Mouse (Mus musculus) liver, embryonic 16.5 days (tissue): ENCODE results near the gene Acbd5. TPM values are rescaled to one million over a fixed set of nuclear protein-coding genes. Genes with fewer than 3 reads are reported as not detected.

ENCODE experiments used
- ATAC-seq: fragments of 200-750 bp; cut with Nextera tagmentation; 2 replicates; pipeline ENCODE4 v1.8.0; 2017; ENCODE audit warnings: low read depth, mild to moderate bottlenecking, moderate number of reproducible peaks, moderate library complexity
- H3K27ac ChIP-seq: fragments of 300-500 bp; sonication (generic); 2 replicates; pipeline ENCODE4 v1.5.1; 2014; ENCODE audit warnings: mild to moderate bottlenecking, low read length
- H3K27me3 ChIP-seq: fragments of 300-500 bp; sonication (generic); 2 replicates; pipeline ENCODE4 v1.6.1; 2014; ENCODE audit warnings: low read depth, low read length, mixed read lengths; ENCODE audit not compliant: control insufficient read depth, insufficient read depth
- H3K36me3 ChIP-seq: fragments of 300-500 bp; sonication (generic); 2 replicates; pipeline ENCODE4 v1.6.1; 2014; ENCODE audit warnings: mild to moderate bottlenecking; ENCODE audit not compliant: control insufficient read depth, insufficient read depth
- H3K4me1 ChIP-seq: fragments of 300-500 bp; sonication (generic); 2 replicates; pipeline ENCODE4 v1.6.1; 2014; ENCODE audit warnings: low read depth, low read length, mixed read lengths; ENCODE audit not compliant: control insufficient read depth
- H3K4me2 ChIP-seq: fragments of 300-500 bp; sonication (generic); 2 replicates; pipeline ENCODE4 v1.6.1; 2014; ENCODE audit warnings: low read depth, low read length, mixed read lengths
- H3K4me3 ChIP-seq: fragments of 300-500 bp; sonication (generic); 2 replicates; pipeline ENCODE4 v1.5.1; 2014; ENCODE audit warnings: low read depth, mild to moderate bottlenecking, low read length
- H3K9ac ChIP-seq: fragments of 300-500 bp; sonication (generic); 2 replicates; pipeline ENCODE4 v1.6.1; 2014; ENCODE audit warnings: low read depth, low read length
- H3K9me3 ChIP-seq: fragments of 300-500 bp; sonication (generic); replicated peaks from 2 replicates; pipeline ENCODE4 v1.6.1; 2016; ENCODE audit warnings: low read length; ENCODE audit not compliant: control insufficient read depth
- WGBS: fragments of 180-500 bp; shearing (Covaris S2); extraction: QIAGEN DNeasy Blood & Tissue Kit; methylation state at CpG from one replicate; pipeline ENCODE4 v1.1.7; 2014; ENCODE audit not compliant: insufficient replicate concordance; 5-methylcytosine and 5-hydroxymethylcytosine counted together
- polyA plus RNA-seq: library from polyadenylated mRNA; unstranded; fragments of >200 nt; fragmentation: Nextera tagmentation; extraction: Ambion mirVana; gene quantifications from 2 replicates; pipeline ENCODE4 v1.2.1, GENCODE M21; 2015

Gene Acbd5
- polyA plus RNA-seq, 1 experiment from 2014 or later: 18.5 TPM

GRCm38 (mm10) chr2:23048006-23048405 lies 20.0 kb upstream of the Acbd5 start:
- no peak overlapping the region for H3K4me2 ChIP-seq
- no peaks in the 10 kb centered on the region for H3K4me1 ChIP-seq
- no peaks in the 10 kb centered on the region for H3K36me3 ChIP-seq
- H3K9me3 ChIP-seq: no peaks in the 10 kb centered on the region
- no peak overlapping the region for H3K4me3 ChIP-seq
- H3K27me3 ChIP-seq: no peaks in the 10 kb centered on the region
- no peak overlapping the region for H3K27ac ChIP-seq
- H3K9ac ChIP-seq: no peak overlapping the region
- no peak for ATAC-seq

GRCm38 (mm10) chr2:23051890-23052289 lies 16.1 kb upstream of the Acbd5 start:
- no peaks in the 10 kb centered on the region for H3K27me3 ChIP-seq
- no peaks in the 10 kb centered on the region for H3K36me3 ChIP-seq
- no peaks in the 10 kb centered on the region for H3K4me1 ChIP-seq
- no peak overlapping the region for H3K4me3 ChIP-seq
- no peak overlapping the region for H3K9ac ChIP-seq
- H3K4me2 ChIP-seq: no peak overlapping the region
- 65% methylated on average over 2 of the region's 2 CpGs for WGBS
- no peak overlapping the region for H3K27ac ChIP-seq
- H3K9me3 ChIP-seq: no peaks in the 10 kb centered on the region
- no peak for ATAC-seq

GRCm38 (mm10) chr2:23052523-23052922 lies 15.4 kb upstream of the Acbd5 start:
- WGBS: 24% methylated on average over 6 of the region's 6 CpGs
- H3K9me3 ChIP-seq: no peaks in the 10 kb centered on the region
- ATAC-seq: peak; percentile 37; the same call in 1 of the 2 replicates
- H3K27ac ChIP-seq: no peak overlapping the region
- H3K4me1 ChIP-seq: no peaks in the 10 kb centered on the region
- no peak overlapping the region for H3K9ac ChIP-seq
- H3K4me3 ChIP-seq: no peak overlapping the region
- H3K27me3 ChIP-seq: no peaks in the 10 kb centered on the region
- H3K4me2 ChIP-seq: no peak overlapping the region
- no peaks in the 10 kb centered on the region for H3K36me3 ChIP-seq

DNA sequence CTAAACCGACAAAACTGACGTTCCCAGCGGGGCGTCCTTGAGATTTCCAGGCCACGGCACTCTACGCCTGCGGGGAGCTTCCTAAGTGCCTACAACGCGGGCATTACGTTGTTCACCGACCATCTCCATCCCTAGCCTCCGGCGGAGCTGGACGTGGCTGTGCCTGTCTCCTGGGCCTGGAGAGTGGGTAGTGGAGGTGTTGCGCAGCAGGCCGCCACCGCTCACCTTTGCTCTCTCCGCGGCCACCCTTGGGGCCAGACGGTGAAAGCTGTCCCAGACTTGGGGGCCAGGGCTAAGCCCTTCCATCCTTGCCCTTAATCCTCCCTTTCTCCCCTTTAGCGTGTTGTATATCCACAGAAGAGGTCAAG lies 387 bp downstream of the Acbd5 start:
- under 1% methylated on average over 21 of the region's 21 CpGs for WGBS
- H3K27ac ChIP-seq: peak overlapping the region; percentile 92
- peak overlapping the region; percentile 88 for H3K4me3 ChIP-seq
- H3K9ac ChIP-seq: peak overlapping the region; percentile 72
- H3K4me2 ChIP-seq: peak overlapping the region; percentile 79
- no peaks in the 10 kb centered on the region for H3K27me3 ChIP-seq
- no peaks in the 10 kb centered on the region; the same call in none of the 2 replicates for H3K4me1 ChIP-seq
- H3K9me3 ChIP-seq: no peaks in the 10 kb centered on the region
- peak; percentile 52 for ATAC-seq
- H3K36me3 ChIP-seq: no peaks in the 10 kb centered on the region

DNA sequence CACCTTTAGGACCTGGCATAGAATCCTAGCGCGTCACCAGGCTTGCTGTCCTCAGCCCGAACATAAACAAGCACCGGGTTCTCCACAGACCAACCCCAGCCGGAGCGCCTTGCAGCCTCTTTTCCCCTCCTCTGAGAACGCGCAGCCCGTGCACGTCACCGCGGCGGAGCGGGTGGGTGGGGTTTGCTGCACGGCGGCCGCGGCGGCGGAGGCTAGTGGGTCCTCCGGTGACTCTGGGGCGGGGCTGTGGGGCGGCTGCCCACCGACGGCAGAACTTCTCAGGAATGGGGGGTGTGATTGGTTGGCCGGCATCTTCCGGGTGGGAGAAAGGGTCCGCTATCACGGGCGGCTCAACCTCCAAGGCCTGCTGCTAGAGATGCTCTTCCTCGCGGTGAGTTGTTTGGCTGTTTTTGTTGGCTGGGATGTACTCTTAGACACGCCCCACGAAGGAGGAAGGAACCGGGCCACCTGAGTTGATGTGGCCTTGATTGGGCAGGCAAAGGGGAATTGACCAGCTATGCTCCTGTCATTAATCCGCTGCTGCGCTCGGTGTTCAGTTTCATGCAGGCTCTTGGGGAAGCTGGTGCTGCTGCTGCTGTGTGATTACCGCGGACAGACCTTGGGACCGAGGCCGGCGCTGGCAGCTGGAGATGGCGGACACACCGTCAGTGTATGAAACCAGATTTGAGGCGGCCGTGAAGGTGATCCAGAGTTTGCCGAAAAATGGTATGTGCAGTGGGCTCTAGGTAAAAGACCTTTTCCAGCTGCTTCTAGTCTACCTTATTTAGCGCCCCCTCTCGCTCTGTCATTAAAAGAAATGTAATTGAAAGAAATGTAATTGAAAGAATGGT lies 1.2 kb downstream of the Acbd5 start:
- Histone ChIP-seq H3K4me1 (no peaks in the 10 kb centered on the region; the same call in none of the 2 replicates), H3K9me3 (no peaks in the 10 kb centered on the region), H3K36me3 (no peaks in the 10 kb centered on the region), H3K4me2 (peak overlapping the region; percentile 79), H3K9ac (peak overlapping the region; percentile 72), H3K27me3 (no peaks in the 10 kb centered on the region), H3K27ac (peak overlapping the region; percentile 92), H3K4me3 (peak overlapping the region; percentile 88)
- ATAC-seq: peak; percentile 90
- WGBS: 0% methylated on average over 50 of the region's 50 CpGs

- H3K4me1 ChIP-seq: no peaks in the 10 kb centered on the region; the same call in none of the 2 replicates
- no peak overlapping the region for H3K4me2 ChIP-seq
- WGBS: 82% methylated on average over 2 of the region's 2 CpGs
- no peaks in the 10 kb centered on the region for H3K36me3 ChIP-seq
- H3K9ac ChIP-seq: no peak overlapping the region
- ATAC-seq: no peak
- no peak overlapping the region for H3K4me3 ChIP-seq
- H3K27me3 ChIP-seq: no peaks in the 10 kb centered on the region
- no peak overlapping the region for H3K27ac ChIP-seq
- H3K9me3 ChIP-seq: no peaks in the 10 kb centered on the region
These were observed 2.5 kb downstream of the Acbd5 start for GRCm38 (mm10) chr2:23070491-23070890.

DNA sequence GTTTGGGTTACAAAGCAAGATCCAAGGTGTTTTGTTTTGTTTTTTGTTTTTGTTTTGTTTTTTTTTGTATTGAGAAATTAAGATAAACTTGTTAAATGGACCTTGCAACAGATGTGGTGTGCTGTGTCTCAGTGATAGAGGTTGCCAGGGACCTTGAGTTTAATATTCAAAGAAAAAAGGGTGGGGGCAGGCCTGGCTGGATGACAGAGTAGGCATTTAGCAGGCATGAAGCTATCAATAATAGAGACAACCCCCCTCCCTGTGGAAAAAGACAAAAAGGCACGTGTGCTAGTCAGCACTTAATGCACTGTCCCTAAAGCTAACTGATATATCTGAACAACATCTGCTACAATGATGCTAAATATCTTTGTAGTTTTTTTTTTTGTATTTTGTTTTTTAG lies 3.4 kb downstream of the Acbd5 start:
- no peaks in the 10 kb centered on the region; the same call in none of the 2 replicates for H3K4me1 ChIP-seq
- no peak overlapping the region for H3K4me3 ChIP-seq
- H3K9ac ChIP-seq: no peak overlapping the region
- no peak for ATAC-seq
- no peak overlapping the region for H3K27ac ChIP-seq
- H3K9me3 ChIP-seq: no peaks in the 10 kb centered on the region
- no peak overlapping the region for H3K4me2 ChIP-seq
- H3K36me3 ChIP-seq: peaks cover 1% of the 10 kb centered on the region
- no peaks in the 10 kb centered on the region for H3K27me3 ChIP-seq
- WGBS: 76% methylated on average over 1 of the region's 1 CpGs

DNA sequence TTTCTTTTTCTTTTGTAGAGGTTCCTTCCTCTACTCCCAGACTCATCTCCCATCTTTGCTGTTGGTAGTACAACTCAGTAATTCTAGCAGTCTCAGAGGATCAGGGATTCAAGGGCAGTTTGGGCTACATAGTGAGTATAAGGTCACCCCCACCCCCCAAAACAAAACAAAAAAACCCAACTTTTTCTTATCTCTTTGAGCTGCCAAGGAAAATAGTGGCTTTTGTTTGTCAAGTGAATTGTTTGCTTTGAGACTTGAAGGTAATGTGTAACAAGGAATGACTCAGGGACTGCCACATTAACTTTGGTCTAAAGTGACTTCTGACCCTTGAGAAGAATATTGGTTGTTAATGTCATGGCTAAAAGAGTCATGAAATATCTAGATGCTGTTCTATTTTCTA lies 7.9 kb downstream of the Acbd5 start:
- Histone ChIP-seq H3K36me3 (peaks cover 10% of the 10 kb centered on the region), H3K4me3 (no peak overlapping the region), H3K27me3 (no peaks in the 10 kb centered on the region), H3K9ac (no peak overlapping the region), H3K4me2 (no peak overlapping the region), H3K27ac (no peak overlapping the region), H3K9me3 (no peaks in the 10 kb centered on the region), H3K4me1 (no peaks in the 10 kb centered on the region)
- ATAC-seq: peak; percentile 35; the same call in 1 of the 2 replicates

GRCm38 (mm10) chr2:23076783-23077182 lies 8.8 kb downstream of the Acbd5 start:
- Histone ChIP-seq H3K36me3 (peaks cover 10% of the 10 kb centered on the region), H3K4me1 (no peaks in the 10 kb centered on the region), H3K27me3 (no peaks in the 10 kb centered on the region), H3K9me3 (no peaks in the 10 kb centered on the region), H3K4me2 (no peak overlapping the region), H3K9ac (no peak overlapping the region), H3K27ac (no peak overlapping the region), H3K4me3 (no peak overlapping the region)
- ATAC-seq: no peak
